Mouse (Mus musculus): ENCODE measurements around the gene Hrasls5.

Gene Hrasls5

GRCm38 (mm10) chr19:7607690-7608201 lies 4.6 kb upstream of the Hrasls5 start:
- DNase-seq, result no peak

- no peak for DNase-seq
These were observed 810 bp downstream of the Hrasls5 start for GRCm38 (mm10) chr19:7613151-7613550.

GRCm38 (mm10) chr19:7616231-7616930 lies 4.0 kb downstream of the Hrasls5 start:
- no peak for DNase-seq

GRCm38 (mm10) chr19:7617085-7617484 lies 4.7 kb downstream of the Hrasls5 start:
- no peak for DNase-seq

GRCm38 (mm10) chr19:7617696-7618095 lies 5.4 kb downstream of the Hrasls5 start:
- peak; percentile 86 for DNase-seq

- DNase-seq, result no peak
These were observed 20.7 kb downstream of the Hrasls5 start for GRCm38 (mm10) chr19:7633021-7633420.

GRCm38 (mm10) chr19:7633786-7634185 lies 21.4 kb downstream of the Hrasls5 start:
- DNase-seq, result no peak

- DNase-seq, result no peak
These were observed 36.7 kb downstream of the Hrasls5 start for GRCm38 (mm10) chr19:7648913-7649666.

GRCm38 (mm10) chr19:7672033-7672432 lies 59.7 kb downstream of the Hrasls5 start:
- no peak for DNase-seq

- no peak for DNase-seq
These were observed 75.6 kb downstream of the Hrasls5 start for GRCm38 (mm10) chr19:7687988-7688387.

All from kidney, postnatal 10 days (tissue).